Mouse (Mus musculus) MN1 (cell line): ENCODE results near the gene Ccdc148.

ENCODE experiments used
- DNase-seq: peaks from one replicate; pipeline ENCODE4 v3.0.0-alpha.2; 2016; ENCODE audit warnings: low spot score

The Ccdc148 gene

DNA sequence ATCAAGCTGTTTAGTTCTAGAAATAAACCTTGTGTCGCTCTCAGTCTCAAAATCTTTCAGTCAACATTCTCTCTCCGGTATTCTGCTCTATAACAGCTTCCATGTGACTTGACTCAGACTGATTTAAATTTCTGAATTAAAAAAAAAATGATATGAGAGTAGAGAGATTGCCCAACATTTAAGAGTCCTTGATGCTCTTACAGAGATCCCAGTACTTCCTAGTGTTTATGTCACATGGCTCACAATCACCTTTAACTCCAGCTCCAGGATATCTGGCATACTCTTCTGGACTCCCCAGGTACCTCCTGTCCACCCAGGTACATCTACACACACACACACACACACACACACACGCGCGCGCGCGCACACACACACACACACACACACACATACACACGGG is 248.1 kb downstream of the Ccdc148 start:
- DNase-seq = no peak

- DNase-seq = no peak
Observed at GRCm38 (mm10) chr2:58906814-58907516, 253.5 kb downstream of the Ccdc148 start.

DNA sequence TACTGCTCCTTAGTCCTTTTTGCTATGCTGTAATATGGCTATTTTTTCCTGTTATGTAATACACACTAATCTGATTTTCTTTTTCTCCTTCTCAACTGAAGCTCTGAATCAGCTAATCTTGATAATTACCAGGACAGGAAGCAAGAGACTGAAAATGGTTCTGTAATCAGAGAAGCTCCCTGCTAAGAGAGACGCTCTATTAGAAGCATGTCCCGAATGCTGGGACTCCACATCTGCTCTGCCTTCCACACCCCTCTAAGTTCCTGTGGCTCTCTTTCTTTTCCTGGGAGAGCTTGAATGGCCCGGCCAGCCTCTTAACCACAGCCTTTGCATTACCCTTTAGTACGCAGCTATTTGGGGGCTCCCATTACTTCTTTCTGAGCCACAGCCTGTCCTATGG is 255.4 kb downstream of the Ccdc148 start:
- DNase-seq = no peak

DNA sequence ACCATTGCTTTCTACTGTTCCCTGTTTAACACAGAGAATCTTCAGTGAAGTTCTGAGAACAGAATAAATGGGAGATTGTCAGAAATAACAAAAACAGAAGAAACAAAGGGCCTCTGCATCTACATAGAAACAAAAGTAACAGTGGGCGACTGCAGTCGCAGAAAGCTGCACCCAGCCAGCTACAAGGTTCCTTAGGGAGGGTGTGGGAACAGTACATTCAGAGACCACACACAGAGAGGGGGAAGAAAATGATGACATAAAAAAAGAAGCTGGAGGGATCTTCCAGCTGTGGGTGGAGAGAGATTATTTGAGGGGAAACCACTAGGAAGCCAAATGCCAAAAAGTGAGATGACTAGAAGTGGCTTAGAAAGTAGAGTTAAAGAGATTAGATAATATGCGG is 280.6 kb downstream of the Ccdc148 start:
- no peak for DNase-seq

GRCm38 (mm10) chr2:58859134-58859533 is 301.3 kb downstream of the Ccdc148 start, which contains the start of gene Gm11099:
Gene Gm11099, plus strand, starts transcription at chr2:58859434.
- no peak for DNase-seq

- DNase-seq = no peak
Observed at GRCm38 (mm10) chr2:58844499-58844898, 316.0 kb downstream of the Ccdc148 start.

DNA sequence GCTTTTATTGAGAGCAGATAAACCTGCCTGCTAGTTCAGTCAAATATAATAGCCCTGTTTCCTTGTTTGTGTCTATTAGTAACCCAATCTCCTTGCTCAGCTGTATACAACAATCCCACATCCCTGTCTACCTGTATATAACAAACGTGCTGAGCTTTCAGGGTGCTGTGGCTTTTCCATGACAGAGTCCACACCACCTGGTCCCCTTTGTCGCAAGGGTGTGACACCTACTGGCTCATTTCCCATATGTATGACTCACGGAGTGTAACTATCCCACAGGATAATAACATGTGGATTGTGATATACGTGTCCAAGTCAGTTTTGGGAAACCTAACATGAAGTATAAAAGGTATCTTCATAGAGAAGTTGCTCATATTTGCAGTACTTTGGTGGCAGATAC is 318.0 kb downstream of the Ccdc148 start:
- no peak for DNase-seq

DNA sequence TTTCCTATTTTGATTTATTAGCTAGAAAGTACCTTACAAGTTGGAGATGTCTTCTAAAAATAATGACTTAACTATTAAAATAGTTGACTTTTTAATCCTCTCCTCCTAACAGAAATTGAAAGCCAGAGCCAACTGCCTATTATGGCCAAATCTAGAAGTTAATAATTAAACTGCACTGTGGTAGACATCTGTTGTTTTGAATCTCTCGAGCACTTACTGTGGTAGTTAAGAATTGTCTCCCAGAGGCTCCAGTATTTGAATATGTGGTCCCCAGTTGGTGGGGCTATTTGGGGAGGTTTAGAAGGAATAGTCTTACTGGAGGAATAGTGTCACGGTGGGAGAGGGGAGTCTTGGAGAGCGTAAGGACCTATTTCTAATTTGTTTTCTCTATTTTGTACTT is 319.5 kb downstream of the Ccdc148 start:
- no peak for DNase-seq

DNA sequence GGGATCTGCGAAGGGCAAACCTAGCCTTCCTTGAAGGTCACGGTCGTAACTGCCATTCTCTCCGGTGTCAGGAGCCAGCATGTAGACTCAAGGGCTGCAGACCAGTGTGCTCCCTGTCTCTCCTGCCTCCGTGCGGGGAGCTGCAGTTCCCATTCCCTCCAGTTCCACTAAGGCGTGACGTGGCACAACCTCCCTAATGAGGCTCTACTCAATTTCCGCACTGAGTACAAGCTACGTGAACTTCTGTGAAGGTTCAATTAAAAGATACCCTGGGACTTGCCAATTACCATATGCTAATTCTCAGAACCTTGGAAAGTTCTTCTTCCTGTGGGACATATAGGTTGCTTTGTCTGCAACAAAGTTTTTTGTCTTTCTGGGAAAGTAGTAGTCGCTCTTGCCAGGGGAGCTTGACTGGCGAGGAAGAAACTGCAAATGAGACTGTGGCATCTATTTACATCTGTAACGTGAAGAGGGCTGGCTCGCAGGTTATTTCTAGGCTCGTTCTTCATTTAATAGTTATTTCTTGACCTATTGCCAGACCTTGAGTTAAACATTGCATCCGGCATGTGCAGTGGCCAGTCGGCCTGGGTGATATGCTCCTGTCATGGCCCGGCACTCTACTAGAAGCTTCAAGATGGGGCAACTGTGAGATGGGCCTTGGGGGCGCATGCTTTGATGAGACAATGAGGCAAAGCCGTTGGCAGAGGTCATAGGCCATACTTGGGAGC is 328.1 kb downstream of the Ccdc148 start:
- no peak for DNase-seq

- no peak for DNase-seq
Observed at GRCm38 (mm10) chr2:58829981-58830742, 330.3 kb downstream of the Ccdc148 start.

DNA sequence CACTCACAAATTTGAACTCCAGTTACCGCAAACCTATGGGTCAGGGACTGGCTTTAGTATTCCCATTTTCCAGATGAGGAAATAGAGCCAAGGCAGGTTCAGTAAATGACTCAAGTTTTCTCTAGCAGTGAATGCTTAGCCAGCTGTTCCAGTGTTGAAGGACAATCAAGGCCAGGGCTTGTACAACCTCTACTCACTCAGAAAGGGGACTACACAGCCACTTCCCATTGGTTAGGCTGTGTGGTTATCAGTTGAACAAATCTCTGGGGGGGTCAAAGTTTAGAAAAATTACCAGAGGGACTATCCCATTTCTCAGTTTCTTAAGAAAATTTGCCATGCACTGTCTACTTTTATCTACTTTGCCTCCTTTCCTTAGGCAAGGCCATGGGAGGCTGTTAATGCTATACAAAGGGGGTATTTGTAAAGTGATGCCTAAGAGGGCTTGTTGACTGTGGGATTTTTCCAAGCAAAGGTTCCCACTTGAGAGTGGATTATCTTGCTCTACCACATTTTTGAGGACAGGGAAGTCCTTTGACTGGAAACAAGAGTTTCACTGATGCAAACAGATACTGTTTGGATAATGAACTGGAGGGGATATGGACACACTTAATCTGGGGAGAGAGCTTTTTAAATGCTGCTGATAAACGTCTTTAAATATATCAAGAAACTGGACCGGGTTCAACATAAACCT is 331.4 kb downstream of the Ccdc148 start:
- no peak for DNase-seq

GRCm38 (mm10) chr2:58812941-58813340 is 347.5 kb downstream of the Ccdc148 start:
- no peak for DNase-seq

DNA sequence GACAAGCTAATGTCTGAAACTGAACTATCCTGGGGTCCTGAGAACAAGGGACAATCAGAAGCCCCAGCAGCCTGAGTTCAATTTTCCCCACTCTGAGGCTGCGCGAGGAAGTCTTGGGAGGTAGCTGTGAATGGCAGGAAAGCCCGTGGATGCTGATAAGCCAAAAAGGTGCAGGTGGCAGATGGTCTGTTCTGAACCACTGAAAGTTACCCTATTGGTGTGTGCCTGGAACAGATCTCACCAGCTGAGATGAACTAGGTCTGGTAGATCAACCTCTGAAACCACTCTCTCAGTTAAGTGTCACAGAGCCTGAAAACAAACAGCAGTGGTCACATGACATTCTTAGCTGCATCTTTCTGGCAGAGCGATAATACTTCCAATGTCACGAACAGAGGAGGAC is 360.9 kb downstream of the Ccdc148 start:
- no peak for DNase-seq

DNA sequence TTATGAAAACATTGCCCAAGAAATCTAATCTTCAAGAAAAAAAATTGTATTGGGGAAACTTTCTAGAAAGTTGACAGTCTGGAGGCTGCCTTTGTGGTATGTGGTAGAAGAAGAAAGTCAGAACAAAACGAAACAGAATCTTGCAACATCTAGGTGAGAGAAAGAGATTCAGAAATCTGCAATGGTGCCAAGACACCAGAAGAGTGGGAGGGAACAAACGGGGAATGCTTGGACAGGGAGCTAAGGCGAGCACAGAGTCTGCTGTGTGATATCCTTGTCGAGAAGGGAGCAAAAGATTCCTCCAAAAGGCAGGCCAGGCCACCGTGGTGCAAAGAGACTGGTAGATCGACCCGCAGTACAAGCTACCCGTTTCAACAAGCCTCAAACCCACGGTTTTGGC is 361.4 kb downstream of the Ccdc148 start:
- DNase-seq = no peak

- DNase-seq = no peak
Observed at GRCm38 (mm10) chr2:58797506-58797905, 363.0 kb downstream of the Ccdc148 start.

DNA sequence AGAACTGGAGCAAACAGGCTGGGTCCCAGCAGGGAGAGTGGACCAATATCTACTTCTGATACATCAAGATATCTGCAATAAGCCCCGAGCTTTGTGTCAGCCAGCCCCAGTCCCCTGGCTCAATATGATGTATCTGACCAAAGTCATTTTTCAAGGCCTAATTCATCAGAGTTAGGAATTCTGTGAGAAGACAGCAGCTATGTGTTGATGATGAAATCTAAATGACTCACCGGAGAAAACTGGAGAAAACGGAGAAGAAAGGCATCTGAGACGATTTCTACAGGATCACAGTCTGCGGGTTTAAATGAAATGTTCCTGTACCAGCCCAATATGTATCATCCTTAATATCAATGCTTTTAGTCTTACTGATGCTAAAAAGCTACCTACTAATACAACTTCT is 365.1 kb downstream of the Ccdc148 start:
- DNase-seq = no peak

- DNase-seq = no peak
Observed at GRCm38 (mm10) chr2:58794489-58794888, 366.0 kb downstream of the Ccdc148 start.

DNA sequence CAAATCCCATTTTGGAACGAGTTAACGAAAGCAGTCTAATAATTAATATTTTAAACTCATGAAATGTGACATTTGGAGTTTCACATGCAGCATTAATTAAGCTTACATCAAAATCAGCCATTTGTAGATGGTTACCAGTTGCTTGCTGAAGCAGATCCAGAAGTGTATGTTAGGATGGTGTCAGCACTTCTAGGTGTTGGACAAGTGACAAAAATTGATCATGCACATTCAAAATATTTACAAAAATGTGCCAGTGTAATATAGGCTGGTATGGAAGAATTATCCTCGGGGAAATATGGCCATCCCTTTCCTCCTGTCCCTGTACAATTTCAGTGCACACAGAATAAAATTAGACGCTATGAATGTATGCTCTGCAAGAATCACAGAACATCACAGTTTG is 370.1 kb downstream of the Ccdc148 start:
- no peak for DNase-seq

DNA sequence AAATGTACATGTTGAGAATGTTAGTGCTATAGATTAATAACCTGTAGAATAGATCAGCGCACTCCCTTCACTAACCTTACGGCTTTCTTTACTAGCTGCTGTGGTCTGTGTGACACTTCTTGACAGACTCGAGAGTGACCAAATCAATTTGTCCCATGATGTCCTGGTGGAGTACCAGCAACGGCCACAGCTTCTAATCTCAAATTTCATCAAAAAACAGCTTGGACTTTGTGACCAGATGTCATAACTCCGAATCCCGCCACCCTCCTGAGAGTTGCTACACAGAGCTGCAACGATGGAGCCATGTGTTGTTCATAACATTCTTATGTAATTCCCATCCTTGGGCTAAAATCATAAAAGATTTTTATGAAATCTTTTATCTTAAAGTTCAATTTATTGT is 370.5 kb downstream of the Ccdc148 start:
- no peak for DNase-seq

DNA sequence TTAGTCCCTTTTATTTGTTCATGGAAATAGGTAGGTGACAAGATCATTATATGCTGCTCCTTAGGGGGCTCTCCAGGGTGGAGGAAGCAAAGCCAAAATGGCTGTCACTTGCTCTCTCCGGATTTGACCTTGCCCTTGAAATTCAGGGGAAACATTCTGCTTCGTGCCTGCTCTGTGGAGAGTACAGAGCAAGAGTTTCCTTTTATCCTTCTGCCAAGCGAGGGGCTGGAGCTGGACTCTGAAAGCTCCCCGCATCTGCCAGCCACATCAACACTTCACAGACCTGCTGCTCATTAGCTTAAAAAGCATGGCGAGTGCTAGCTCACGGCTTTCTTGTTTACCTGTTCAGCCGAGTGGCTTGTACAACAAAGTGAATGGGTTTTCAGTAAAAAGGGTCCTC is 373.1 kb downstream of the Ccdc148 start:
- no peak for DNase-seq

DNA sequence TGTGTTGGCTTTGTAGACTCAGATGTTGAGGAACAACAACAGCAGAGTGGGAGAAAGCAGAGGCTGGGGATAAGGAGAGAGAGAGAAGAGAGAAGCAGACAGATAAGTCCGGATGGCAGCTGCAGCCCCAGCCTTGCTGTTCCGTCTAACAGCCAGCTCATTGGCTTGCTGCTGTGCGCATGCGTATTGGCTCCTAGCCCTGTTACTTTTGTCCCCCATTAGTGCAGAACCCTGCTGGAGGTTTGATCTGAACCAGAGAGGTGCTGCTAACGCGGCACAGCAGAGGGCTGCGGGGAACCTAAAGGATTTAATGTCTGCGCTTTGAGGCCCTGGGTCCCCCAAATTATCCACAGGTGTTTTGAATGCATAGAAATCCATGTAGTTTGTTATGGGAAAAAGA is 373.8 kb downstream of the Ccdc148 start:
- DNase-seq = no peak

DNA sequence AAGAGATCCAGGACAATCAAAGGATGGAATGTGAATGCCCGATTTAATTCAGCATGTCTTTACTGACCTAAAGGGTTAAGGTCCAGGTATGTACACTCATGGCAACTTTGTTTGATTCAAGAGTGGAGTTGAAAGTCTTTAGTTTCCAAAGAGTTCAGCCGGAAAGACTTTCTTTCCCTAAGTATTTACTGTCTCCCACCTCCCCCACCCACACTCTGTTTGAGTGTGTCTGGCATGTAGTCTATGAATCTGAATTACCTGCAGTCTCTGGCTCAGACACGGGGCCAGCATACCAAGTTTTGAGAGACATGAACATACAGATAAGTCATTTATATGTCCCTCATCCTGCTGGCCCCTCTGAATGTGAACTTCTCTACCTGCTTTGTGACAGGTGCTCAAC is 374.3 kb downstream of the Ccdc148 start:
- no peak for DNase-seq
